Mouse (Mus musculus) thymus, adult 18-20 months (tissue): ENCODE data around the gene Hat1.
"Not testable (repeated sequence)": the region's sequence is repeated elsewhere in the genome, so short reads cannot be mapped to it uniquely, and the experiment has no call there.

Experiments used
- DNase-seq, 2 experiments: peaks; one replicate each; pipeline ENCODE4 v3.0.0; 2022; ENCODE audit warnings: mixed read lengths in 2 of 2

The Hat1 gene

DNA sequence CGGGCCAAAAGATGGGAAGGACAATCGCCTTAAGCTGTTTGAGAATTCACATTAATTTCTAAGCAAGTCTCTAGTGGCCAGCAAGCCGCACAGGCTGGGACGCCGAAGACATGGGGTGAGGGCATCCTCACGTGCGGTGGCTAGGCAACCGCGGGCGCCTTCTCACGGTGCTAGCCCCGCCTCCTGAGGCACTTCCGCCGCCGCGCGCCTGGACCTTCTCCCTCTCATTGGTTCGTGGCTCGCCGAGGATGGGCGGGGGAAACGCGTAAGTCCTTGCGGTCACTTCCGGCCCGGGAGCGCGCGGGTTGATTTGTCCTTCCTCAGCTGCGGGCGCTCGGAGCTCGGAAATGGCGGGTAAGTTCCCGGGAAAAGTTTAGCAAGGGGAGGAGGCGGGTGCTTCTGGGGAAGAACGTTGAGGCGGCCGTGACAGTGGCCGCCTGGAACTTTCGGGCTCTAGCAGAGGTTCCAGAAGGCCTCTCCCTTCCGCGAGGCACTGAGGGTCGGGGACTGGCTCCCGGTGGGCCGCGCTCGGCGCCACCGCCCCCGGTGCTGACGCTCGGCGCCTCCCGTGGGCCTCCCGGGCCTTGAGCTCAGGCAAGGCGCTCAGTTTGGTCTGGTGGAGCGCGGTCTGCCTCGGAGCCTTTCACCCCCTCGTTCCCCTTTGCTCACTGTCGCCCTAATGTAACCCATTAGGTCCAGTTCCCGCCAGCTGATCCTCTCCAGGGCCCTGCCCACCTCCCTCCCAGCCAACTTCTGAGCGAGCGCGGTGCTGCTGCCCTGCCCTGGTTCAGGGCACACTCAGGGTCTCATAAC lies at the start of gene Hat1:
TSS of gene Hat1 (plus strand) at position 8 of the 813 bp plus-strand sequence.
- peak; percentile 92 to 93 for DNase-seq

DNA sequence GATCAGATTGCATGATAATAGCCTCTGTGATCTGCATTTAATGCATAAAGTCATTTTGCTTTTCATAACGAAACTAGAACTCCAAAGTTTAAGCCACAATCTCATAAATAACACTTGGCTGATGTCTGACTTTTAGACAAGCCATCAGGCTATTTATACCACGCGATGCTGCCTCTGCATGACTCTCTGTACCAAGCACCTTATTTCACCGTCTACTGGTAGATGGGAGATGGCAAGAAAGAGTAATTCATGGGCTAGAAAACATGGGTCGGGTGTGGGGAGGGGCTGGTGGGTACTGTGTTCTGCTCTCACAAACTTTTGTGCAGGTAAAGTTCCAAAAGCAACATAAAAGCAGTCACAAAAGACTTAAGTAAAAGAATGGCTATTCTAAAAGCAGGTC lies 48.6 kb upstream of the Hat1 start:
- DNase-seq: no peak

DNA sequence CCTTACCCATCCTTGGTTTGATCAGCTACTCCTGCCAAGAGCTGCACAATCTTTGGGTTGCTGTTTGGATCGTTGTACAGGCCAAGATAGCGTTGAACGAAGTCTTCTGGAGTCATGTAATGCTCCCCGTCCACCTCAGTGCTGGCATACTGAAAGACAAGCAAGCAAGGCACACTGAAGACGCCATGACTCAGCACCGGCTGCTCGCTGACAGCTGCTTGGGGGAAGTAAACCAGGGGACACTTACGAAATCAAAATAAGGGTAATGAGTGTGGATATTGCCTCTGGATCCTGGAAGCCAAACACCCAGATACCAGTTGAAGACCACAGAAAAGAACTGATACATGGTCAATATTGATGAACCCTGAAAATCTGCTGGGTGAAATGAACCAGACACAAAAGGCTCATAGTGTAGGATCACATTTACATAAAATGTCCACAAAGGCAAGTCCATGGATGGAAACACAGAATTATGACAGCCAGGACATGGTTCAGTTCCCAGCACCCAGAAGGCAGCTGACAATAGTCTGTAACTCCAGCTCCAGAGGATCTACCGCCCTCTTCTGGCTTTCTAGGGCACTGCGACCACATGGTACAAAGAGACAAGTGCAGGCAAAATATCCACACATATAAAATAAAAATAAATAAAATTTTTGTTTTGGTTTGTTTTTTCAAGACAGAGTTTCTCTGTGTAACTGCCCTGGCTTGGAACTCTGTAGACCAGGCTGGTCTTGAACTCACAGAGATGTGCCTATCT lies 44.7 kb upstream of the Hat1 start:
- no peak for DNase-seq

DNA sequence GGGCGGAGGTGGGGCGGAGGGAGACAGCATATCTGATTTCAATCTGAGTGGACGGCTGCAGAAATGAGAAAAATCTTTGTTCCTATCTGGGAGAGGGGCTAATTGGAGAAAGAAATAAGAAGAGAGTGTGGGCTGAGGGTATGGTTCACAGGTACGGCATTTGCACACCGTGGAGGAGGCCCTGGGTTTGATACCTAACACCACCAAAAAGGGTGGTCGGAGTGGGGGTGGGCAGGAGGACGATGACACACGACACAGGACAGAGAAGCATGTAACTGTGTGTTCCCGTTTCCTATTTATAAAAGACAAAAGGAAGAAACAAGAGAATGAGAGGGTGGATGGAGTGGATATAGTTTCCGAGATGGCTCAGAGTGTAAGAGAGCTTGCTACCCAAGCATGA lies 41.6 kb upstream of the Hat1 start:
- no peak for DNase-seq

DNA sequence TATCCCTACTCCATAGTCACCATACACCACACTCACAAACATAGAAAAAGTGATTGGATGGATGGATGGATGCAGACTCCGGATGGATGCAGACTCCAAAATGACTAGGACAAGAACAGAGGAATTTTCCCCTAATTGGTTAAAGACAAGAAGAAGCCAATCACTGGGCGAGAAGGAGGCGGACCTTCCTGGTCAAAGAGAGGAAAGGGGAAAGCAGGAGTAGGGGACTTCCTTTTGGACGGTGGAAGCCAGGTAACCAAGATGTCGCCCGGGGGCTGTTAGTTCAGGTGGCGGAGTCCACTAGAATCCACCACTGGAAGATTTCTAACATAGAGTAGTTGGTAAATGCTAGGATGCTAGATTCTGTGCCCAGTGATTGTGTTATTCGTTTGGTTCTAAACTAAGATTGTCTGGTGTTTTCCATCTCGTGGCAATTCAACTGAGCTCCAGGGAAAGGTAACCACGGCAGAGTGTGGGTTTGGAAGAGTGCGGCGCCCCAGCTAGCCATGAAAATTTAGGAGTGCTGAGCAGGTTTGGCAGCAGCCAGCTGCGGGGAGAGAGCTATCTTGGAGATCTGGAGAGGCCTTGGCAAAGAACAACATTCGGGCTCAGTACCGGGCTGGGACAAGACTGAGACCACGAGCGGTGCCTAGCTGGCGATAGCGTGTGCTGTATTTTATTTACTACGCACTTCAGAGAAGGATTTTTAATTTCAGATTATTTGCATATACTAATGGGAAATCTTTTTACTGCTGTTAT lies 40.8 kb upstream of the Hat1 start:
- no peak for DNase-seq

DNA sequence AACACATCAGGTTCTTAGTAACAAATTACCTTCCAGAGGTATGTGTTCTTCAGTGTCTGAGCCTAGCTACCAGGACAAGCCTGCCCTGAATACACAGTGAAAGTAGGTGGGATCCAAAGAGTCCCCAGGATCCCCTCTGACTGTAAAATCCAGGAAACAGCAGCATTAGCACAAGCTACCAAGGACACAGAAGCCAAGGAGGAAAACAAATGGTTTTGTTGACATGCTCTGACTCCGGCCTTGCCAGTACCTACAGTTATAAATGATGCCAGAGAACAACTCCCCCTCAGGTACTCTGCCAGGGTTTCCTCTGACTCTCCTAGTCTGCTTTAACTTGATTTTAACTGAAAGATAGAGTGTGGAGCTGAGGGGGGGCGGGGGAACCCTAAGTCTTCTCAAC lies 39.2 kb upstream of the Hat1 start:
- DNase-seq: no peak

DNA sequence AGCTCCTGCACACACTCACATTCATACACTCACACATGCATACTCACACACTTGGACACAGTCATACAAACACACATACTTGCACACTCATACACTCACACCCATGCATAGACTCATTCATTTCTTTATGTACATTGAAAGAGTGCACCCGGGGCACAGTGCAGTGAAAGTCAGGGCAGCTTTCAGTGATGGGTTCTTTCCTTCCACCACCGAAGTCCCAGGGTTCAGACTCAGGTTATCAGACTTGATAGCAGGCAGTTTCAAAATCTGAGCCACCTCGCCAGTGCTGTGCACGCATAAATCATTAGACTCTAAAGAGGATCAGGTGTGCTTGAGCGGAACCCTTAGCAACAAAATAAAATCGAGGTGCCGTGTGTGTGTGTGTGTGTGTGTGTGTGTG lies 38.6 kb upstream of the Hat1 start:
- no peak for DNase-seq

DNA sequence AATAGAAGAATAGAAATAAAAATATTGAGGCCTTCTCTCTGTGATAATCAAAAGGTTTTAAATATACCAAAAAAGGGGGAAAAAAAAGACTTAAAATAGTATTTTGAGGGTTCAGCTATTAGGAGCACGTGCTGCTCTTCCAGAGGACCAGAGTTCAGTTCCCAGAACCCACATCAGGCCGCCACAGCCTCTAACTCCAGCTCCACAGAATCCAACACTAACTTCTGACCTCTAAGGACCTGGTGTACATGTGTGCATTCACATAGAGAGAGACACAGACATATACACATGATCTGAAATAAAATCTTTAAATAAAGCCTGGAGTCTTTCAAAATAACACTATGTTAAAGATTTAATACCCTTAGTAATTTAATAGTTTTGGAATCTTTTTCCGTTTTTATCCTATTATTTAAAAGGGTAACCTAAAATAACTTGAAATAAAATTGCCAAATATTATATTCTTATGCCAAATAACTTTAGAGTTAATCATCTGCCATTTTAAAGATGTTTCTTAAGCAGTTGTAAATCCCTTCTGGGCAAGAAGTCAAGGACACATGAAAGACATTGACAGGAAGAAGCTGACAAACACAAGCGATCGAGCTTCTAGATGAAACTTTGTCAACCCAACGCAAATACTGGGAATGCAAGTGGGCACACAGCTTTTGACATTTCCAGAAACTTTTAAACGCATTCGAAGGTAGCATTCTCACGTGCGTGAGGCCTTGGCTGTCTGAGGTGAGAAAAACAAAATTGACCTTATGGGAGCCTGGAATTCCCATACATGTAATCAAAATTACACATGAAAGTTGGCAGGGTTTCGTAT lies 37.6 kb upstream of the Hat1 start:
- DNase-seq: no peak

DNA sequence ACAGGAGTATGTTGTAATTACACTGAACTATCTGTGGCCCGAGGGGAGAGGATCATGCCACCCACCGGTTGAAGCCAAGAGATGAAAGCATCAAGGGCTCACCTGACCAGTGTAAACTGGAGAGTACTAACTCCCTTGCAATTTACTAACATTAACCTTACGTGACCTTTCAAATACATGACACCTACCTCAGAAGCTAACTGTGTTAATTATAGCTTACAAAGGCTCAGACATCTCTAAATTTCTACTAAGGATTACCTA lies 37.1 kb upstream of the Hat1 start:
- DNase-seq: no peak

DNA sequence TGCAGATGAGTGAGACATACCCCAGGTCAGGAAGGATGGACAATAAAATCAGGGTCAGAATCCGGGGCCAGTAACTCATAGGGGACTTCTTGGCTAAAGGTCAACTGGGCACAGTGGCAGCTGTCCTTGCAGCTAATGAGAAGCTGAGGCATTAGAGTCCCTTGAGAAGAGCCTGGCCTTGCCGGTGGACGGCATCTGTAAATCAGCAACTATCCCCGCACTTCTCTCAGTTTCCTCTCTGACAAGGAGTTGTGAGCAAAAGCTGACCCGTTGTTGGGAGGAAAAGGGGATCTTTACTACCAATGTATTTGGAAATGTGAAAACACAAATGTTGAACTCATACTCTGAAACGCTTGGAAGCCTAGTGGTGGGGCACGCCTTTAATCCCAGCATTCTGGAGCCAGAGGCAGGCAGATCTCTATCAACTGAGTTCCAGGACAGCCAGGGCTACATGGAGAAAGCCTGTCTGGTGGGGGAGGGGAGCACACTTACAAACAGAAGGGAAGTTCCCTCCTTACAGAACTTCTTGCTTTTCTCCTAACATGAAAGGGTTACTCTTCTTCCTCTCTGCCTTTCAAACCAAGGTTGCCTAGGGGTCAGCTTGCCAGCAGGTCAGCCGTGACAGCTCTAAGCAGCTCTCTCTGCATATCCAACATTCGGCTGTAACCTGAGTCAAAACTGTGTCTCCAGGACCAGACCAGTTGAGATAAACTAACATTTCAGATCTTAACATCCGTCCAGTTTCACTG lies 35.3 kb upstream of the Hat1 start:
- no peak for DNase-seq

DNA sequence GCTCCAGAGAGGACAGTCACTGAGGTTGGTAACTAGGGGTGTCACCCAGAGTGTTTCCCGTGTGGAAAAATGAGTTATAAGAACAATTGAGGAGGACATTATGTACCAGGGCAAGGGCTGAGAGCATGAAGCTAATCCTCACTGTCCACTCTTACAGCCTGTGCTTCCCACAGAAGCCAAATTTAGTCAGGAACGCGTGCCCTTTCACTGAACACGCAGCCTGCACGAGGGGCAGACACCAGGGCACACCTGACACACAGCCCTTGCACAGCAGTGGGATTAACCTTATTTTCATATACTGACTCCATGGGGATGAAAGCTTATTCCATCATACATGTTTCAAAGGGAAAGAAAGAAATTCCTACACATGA lies 34.7 kb upstream of the Hat1 start:
- no peak for DNase-seq

DNA sequence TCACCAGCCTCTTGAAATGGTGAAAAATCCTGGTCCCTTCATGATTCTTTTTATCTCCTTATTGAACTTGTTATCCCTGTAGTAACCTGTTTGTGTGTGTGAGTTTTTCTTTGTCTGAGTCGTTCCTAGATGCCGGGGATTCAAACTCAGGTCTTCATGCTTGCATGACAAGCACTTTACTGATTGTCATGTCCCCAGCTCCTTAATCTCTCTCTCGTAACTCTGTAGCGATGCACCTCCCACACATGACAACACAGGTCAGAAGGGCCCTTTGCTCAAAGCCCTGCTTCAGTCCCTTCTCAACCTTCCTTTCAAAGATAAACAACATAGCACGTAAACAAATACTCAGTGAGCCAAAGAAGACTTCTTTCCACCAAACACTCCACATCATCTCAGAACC lies 30.4 kb upstream of the Hat1 start:
- no peak for DNase-seq

DNA sequence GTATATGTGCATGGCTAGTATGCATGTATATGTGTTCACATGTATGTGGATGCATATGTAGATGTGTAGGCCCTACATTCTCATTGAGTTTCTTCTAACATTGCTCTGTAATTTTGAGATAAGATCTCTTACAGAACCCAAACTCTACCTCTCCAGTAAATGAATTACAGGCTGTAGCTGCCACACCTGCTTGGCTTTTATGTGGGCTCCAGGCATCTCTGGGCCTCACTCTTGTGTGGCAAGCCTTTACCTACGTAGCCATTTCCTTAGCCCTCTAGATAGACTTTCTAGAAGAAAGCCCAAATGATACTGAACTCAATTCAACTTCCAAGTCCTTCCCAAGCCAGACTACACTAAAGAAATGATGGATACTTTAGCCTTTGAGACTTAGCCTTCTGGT lies 28.6 kb upstream of the Hat1 start:
- DNase-seq: peak; percentile 27 to 63

DNA sequence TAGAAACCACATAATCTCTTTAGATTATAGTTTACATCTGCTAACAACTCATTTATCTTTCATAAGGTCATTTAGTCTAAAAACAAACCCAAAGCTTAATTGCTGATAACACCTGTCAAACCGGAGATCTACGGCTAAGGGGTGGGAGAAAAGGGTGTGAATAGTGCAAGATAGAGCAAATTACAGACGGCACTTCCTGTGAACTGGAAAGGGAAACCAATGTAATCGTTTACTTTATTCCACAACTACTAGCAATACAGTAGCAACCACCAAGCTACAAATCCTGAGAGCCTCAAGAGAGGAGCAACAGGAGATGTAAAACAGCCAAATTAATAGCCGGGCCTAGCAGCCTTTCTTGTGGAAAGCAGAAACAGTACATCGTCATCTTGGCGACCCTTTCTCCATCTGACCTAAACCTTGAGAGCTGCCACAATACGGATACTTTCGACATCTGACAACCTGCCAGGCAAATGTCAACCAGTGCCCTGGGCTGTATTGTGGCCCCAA lies 22.1 kb upstream of the Hat1 start:
- no peak for DNase-seq

DNA sequence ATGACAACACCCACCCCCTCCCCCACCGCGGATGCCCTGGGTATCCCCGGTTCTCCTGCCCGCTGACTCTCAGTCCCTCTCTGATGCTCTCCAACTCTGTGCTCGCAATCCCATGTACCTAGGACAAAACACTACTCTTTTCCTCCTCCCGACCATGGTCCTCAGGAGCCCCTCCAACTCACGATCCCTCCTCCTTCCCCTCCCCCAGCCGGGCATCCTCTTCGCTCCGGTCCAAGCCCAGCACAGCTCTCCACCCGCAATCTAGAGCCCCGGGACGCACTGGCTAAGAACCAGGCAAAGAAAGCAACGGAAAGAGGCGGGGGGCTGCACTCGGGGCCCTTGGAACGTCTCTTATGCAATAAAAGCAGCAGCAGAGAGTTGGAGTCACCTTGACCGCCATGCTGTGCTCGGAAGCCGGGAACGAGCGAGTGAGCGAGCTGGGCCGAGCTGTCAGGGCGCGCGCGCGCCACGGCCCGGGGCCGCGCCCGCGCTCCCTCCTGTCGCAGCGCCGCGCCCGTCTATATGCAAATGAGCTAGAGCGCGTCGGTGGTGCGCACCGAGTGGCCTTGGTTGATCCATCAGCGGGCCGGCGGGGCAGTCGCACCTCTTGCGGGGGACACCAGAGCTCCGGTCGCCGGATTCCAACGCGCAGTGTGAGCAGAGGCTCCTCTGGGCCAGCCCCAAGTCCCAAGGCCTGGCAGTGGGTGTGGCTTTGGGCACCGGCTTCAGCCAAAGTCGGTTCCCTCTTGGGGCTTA lies 21.5 kb upstream of the Hat1 start, which contains the start of gene Slc25a12:
TSS of gene Slc25a12 (minus strand) at position 625 of the 756 bp plus-strand sequence.
- DNase-seq: peak; percentile 56 to 65

DNA sequence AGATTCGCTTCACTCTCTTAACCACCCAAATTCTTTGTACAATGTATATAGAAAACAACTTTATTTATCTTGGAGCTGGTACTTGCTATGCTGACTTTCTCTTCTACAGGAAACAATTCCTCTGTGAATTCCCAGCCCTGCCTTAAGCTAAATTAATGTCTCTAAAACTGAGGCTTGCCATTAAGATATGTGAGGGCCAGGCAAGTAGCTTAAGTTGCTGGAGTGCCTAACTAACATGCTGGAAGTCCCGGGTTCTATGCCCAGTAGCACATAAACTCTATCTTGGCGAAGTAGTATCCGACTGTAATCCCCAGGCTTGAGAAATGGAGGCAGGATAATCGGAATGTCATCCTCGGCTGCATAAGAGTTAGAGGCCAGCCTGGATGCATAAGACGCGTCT lies 20.7 kb upstream of the Hat1 start:
- no peak for DNase-seq

DNA sequence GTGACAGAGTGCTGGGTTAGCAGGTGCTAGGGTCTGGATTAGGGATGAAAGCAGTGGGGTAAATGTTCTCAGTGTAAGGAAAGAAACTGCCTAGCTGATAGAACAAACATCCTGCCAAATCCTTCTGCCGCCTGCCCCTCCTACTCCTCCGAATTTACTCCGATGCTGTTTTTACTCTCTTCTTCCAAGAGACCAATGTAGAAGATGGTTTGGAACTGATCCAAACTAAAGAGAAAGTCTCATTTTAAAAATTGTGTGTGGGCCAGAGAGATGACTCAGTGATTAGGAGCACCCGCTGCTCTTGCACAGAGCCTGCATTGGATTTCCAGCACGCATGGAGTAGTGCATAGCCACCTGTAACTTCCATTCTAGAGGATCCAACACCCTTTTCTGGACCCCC lies 17.0 kb upstream of the Hat1 start:
- no peak for DNase-seq

DNA sequence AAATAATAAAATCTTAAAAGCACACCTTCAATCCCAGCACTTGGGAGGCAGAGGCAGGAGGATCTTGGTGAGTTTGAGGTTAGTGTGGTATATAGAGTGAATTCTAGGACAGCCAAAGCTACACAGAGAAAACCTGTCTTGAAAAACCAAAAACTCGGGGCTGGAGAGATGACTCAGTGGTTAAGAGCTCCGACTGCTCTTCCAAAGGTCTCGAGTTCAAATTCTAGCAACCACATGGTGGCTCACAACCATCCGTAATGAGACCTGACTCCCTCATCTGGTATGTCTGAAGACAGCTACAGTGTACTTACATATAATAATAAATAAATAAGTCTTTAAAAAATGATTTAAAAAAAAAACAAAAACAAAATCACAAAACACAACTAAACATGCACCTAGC lies 16.5 kb upstream of the Hat1 start:
- not testable (repeated sequence) for DNase-seq

DNA sequence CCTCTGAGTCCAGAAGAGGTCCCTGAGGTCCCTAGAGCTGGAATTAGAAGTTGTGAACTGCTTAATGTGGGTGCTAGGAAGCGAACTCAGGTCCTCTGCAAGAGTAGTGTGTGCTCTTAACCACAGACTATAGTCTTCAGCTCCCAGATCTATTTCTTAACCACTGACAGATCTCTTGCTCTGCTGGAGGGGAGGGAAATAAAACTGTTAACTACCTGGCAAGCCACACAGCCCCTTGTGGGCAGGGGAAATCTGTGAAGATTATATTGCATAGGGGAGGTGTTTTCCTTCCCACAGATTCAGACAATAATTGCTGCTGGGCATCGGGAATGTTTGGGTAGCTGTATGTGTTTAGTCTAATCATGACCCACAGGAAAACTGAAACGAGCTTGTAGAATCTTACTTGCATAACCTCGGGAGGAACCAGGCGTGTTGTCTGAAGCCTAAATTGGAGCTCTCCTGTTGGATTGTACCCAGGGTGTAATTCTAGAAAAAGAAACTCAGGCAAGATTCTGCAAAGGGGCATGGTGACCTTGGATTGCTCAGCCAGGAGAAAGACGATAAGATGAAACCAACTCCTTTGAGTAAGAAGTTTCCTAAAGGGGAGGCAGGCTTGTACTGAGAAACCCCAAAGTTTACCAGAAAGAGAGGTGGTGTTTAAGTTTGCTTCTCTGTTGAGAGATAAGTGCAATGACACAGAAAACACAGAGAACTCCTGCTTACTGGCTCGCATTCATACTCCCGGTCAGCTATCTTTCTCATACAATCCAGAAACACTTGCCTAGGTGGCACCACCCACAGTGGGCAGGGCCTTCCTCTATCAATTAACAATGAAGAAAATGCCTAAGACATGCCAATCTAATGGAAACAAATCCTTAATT lies 14.2 kb upstream of the Hat1 start:
- no peak for DNase-seq

DNA sequence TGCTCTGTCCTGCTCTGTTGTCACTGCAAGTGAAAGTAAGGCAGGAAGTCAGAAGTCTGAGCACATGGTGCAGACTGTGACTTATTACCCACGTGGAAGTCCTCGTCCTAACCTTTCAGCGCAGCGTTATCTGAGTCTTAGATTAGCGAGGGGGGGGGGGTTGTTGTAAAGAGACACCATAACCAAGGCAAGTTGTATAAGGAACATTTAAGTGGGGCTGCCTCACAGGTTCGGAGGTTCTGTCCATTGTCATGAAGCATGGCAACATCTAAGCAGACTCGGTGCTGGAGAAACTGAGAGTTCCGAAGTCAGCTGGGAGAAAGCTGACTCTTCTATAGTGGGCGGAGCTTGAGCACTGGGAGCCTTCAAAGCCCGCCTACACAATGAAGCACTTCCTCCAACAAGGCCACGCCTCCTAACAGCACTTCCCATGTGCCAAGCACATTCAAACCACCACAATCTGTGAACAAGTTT lies 12.3 kb upstream of the Hat1 start:
- DNase-seq: no peak
